Mouse (Mus musculus) spleen, adult 2 months (tissue): Measurements from ENCODE around the gene Evc.

ENCODE experiments used
- CTCF ChIP-seq: fragments of 200-500 bp; IDR thresholded peaks from 2 replicates; pipeline ENCODE4 v1.5.1; 2011; ENCODE audit warnings: mild to moderate bottlenecking, inconsistent platforms; ENCODE audit not compliant: insufficient read depth, insufficient read length, insufficient replicate concordance; ENCODE audit errors: extremely low read depth
- POLR2A ChIP-seq: fragments of 200-500 bp; IDR thresholded peaks from 2 replicates; pipeline ENCODE4 v1.6.1; 2011; ENCODE audit warnings: low read depth, low read length, inconsistent platforms

DNA sequence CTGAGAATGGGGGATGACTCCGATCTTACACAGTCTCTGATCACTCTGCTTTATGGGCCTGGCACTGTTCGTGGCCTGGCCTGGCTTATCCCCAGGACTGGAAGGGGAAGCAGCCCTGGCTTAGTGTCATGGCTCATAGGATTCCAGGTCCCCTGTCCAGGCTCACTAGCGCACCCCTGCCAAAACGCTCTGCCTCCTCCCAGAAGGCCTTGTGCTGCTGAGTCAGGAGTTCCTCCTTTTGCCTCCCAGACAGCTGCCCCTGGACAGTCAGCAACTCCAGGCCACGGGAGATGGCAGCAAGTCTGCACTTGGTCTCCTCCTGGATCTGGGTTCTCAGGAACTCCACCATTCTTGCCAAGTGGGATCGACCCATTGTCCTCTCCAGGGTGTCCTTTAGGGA is 18.0 kb downstream of the Evc start:
- TF ChIP-seq CTCF, result no peak
- no peak for TF ChIP-seq POLR2A
